Mouse (Mus musculus) thymus, adult 2 months (tissue): ENCODE results near the gene Gm10271.

Experiments
- CTCF ChIP-seq: fragments of 200-500 bp; IDR thresholded peaks from 2 replicates; pipeline ENCODE4 v1.5.1; 2012; ENCODE audit warnings: mild to moderate bottlenecking, control low read depth, low read length, moderate library complexity, borderline replicate concordance; ENCODE audit not compliant: control insufficient read depth, poor library complexity, insufficient read depth; ENCODE audit errors: extremely low read depth
- POLR2A ChIP-seq: fragments of 200-500 bp; IDR thresholded peaks from 2 replicates; pipeline ENCODE4 v1.6.1; 2012; ENCODE audit warnings: mild to moderate bottlenecking, low read length, control low read depth, moderate library complexity; ENCODE audit not compliant: control insufficient read depth, poor library complexity, insufficient read depth; ENCODE audit errors: extremely low read depth

DNA sequence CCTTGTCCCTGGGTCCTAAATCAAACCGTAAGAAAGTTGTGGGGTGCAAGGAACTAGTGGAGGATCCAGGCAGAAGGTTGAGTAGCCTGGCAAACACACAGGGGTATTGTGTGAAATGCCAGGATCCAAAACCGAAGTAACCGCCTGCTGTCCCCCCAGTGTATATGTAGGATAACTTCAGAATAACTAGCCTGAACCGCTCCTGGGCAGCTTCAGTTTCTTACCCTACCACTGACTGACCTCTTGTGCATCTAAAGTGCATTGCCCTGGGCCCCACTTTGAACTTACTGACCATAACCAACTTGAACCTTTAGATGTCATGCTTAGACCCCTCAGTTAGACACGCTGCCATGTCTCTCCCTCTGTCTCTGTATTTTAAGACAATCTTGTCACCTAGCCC lies 22.8 kb upstream of the Gm10271 start:
- TF ChIP-seq CTCF (no peak), POLR2A (no peak)
